Mouse (Mus musculus): Measurements from ENCODE around the gene Hoxc6. TPM values are rescaled to one million over a fixed set of nuclear protein-coding genes. Genes with fewer than 3 reads are reported as not detected.

Gene Hoxc6
- polyA plus RNA-seq, 2 experiments, result 0.06 TPM; not detected in 1

DNA sequence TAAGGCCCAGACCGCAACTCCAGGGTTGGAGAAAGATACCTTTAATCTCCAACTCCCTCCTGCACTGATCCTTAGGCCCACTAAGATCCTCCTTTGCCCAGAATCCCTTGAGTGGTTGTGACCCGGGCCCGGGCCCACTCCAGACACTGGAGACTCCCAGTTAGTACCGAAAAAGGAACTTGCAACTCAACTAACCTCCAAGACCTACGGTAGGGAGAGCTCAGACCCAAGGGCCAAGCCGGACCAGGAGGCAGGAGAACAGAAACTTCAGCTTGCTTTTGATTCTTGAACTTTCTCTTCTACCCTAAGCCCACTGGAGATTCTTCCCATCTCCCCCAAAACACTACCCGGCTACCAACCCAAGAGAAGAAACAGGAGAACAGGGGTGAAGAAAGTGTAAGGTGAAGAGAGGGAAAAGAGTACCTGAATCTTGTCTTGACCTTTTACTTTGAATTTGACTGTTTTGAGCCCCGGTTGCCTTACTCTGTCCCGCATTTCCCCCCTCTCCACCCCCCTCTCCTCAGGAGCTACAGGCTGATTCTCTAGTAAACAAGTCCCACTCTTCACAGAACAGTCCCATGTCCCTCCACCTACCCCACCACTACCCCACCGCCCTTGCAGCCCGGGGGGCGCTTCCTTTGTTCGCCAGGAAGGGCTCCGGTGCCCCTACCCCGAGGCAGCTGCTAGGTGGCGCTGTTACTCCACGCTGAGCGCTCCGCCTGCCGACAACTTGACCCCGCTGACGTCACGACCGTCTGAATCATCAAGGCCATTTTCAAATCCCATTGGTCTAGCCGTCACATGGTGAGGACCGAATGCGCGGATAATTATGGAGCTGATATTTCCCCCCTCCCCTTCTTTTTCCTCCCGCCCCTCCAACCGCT lies 31.9 kb upstream of the Hoxc6 start:
- TF ChIP-seq CTCF (IDR thresholded peaks at IDR 0.05; ENCODE audit: low read depth) (peak; percentile 76), EP300 (IDR thresholded peaks at IDR 0.05; ENCODE audit: low read depth) (no peak)
- DNase-seq (ENCODE audit: low read depth in 3 of 3, low spot score in 3 of 3) (peak; percentile 4 to 22 (median 7)), ATAC-seq (ENCODE audit: insufficient read depth) (no peak)
- Histone ChIP-seq H3K4me2 (ENCODE audit: low read depth) (no peak overlapping the region), H3K9ac (replicated peaks) (no peak overlapping the region), H3K36me3 (replicated peaks; ENCODE audit: control insufficient read depth, insufficient read depth, low read depth) (no peaks in the 10 kb centered on the region), H3K9me3 (ENCODE audit: control insufficient read depth, low read length) (no peaks in the 10 kb centered on the region), H3K27me3 (ENCODE audit: control insufficient read depth, insufficient read depth, low read length) (peaks cover 97% of the 10 kb centered on the region), H3K4me3 (ENCODE audit: insufficient read depth in 1 of 2, low read depth in 2 of 2, low read length in 2 of 2) (no peak overlapping the region), H3K4me1 (replicated peaks; ENCODE audit: control insufficient read depth in 2 of 2, insufficient read depth in 2 of 2, low read length in 1 of 2) (no peaks in the 10 kb centered on the region), H3K27ac (no peak overlapping the region)
- 3% methylated on average over 30 of the region's 30 CpGs for WGBS (ENCODE audit: insufficient replicate concordance)

DNA sequence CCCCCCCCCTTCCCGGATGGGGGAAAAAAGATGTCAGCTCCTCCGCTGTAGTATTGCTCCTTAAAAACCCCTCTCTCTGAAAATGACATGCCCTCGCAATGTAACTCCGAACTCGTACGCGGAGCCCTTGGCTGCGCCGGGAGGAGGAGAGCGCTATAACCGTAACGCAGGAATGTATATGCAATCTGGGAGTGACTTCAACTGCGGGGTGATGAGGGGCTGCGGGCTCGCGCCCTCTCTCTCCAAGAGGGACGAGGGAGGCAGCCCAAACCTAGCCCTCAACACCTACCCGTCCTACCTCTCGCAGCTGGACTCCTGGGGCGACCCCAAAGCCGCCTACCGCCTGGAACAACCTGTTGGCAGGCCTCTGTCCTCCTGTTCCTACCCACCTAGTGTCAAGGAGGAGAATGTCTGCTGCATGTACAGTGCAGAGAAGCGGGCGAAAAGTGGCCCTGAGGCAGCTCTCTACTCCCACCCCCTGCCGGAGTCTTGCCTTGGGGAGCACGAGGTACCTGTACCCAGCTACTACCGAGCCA lies 31.2 kb upstream of the Hoxc6 start, which contains the start of gene Hoxc10:
Gene Hoxc10, plus strand, starts transcription at position 21 of the 536 bp plus-strand sequence.
- no peak within 1 kb of the TSS for H3K4me3 ChIP-seq (ENCODE audit: insufficient read depth in 1 of 2, low read depth in 2 of 2, low read length in 2 of 2)
- H3K36me3 ChIP-seq (replicated peaks; ENCODE audit: control insufficient read depth, insufficient read depth, low read depth), result no peaks in the 10 kb centered on the region
- peaks cover 97% of the 10 kb centered on the region for H3K27me3 ChIP-seq (ENCODE audit: control insufficient read depth, insufficient read depth, low read length)
- no peak within 1 kb of the TSS for H3K4me2 ChIP-seq (ENCODE audit: low read depth)
- H3K27ac ChIP-seq, result no peak within 1 kb of the TSS
- no peak for TF ChIP-seq EP300 (IDR thresholded peaks at IDR 0.05; ENCODE audit: low read depth)
- no peak for DNase-seq (ENCODE audit: low read depth in 3 of 3, low spot score in 3 of 3)
- ATAC-seq (ENCODE audit: insufficient read depth), result no peak
- no peaks in the 10 kb centered on the region for H3K9me3 ChIP-seq (ENCODE audit: control insufficient read depth, low read length)
- H3K9ac ChIP-seq (replicated peaks), result no peak within 1 kb of the TSS
- no peaks in the 10 kb centered on the region for H3K4me1 ChIP-seq (replicated peaks; ENCODE audit: control insufficient read depth in 2 of 2, insufficient read depth in 2 of 2, low read length in 1 of 2)
- 3% methylated on average over 27 of the region's 27 CpGs for WGBS (ENCODE audit: insufficient replicate concordance)

DNA sequence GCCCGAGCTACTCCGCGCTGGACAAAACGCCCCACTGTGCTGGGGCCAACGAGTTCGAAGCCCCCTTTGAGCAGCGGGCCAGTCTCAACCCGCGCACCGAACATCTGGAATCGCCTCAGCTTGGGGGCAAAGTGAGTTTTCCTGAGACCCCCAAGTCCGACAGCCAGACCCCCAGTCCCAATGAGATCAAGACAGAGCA lies 30.8 kb upstream of the Hoxc6 start, which contains the start of gene Hoxc5:
Gene Hoxc5, plus strand, starts transcription at position 132 of the 199 bp plus-strand sequence.
- TF ChIP-seq EP300 (IDR thresholded peaks at IDR 0.05; ENCODE audit: low read depth), result no peak
- TF ChIP-seq CTCF (IDR thresholded peaks at IDR 0.05; ENCODE audit: low read depth), result no peak
- H3K4me3 ChIP-seq (ENCODE audit: insufficient read depth in 1 of 2, low read depth in 2 of 2, low read length in 2 of 2), result no peak within 1 kb of the TSS
- ATAC-seq (ENCODE audit: insufficient read depth) (no peak), DNase-seq (ENCODE audit: low read depth in 3 of 3, low spot score in 3 of 3) (no peak)
- H3K9me3 ChIP-seq (ENCODE audit: control insufficient read depth, low read length), result no peaks in the 10 kb centered on the region
- H3K27ac ChIP-seq, result no peak within 1 kb of the TSS
- no peak within 1 kb of the TSS for H3K9ac ChIP-seq (replicated peaks)
- H3K4me1 ChIP-seq (replicated peaks; ENCODE audit: control insufficient read depth in 2 of 2, insufficient read depth in 2 of 2, low read length in 1 of 2), result no peaks in the 10 kb centered on the region
- H3K36me3 ChIP-seq (replicated peaks; ENCODE audit: control insufficient read depth, insufficient read depth, low read depth), result no peaks in the 10 kb centered on the region
- H3K4me2 ChIP-seq (ENCODE audit: low read depth), result no peak within 1 kb of the TSS
- WGBS (ENCODE audit: insufficient replicate concordance), result 3% methylated on average over 12 of the region's 12 CpGs
- H3K27me3 ChIP-seq (ENCODE audit: control insufficient read depth, insufficient read depth, low read length), result peaks cover 99% of the 10 kb centered on the region

DNA sequence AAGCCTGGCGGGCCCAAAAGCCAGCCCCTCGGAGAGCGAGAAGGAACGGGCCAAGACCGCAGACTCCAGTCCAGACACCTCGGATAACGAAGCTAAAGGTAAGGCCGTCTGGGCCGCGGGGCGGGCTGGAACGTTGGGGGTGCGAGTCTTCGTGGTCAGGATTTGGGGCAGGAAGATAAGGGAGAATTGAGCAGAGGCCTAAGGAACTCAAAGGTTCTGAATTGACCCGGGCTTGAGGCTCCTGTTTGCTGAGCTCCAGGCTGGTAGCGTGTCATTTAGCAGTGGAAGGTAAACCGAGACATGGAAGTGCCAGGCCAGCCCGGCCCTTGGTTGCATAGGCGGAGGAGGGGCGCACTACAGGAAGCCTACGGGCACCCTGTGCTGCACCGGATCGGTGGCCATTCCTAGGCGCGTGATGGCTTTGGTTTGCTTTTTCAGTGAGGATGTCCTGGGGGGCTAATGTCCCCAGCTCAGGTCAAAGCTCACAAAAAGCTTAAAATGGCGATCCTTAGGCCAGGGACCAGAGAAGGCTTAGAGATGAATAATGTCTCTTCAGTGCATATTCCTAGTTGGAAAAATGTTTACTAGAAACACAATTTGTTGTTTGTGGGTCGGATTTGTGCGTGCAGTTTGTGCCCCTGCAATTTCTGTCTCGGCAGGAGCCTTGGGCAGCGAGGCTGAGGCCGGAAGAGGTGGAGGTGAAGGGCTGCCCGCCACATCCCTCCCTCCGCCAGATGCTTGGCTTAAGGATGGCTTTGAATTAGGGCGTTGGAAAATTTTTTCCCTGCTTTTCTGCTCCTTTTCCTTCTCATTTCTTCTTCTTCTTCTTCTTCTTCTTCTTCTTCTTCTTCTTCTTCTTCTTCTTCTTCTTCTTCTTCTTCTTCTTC lies 30.3 kb upstream of the Hoxc6 start:
- DNase-seq (ENCODE audit: low read depth in 3 of 3, low spot score in 3 of 3), result no peak
- H3K4me2 ChIP-seq (ENCODE audit: low read depth), result no peak overlapping the region

DNA sequence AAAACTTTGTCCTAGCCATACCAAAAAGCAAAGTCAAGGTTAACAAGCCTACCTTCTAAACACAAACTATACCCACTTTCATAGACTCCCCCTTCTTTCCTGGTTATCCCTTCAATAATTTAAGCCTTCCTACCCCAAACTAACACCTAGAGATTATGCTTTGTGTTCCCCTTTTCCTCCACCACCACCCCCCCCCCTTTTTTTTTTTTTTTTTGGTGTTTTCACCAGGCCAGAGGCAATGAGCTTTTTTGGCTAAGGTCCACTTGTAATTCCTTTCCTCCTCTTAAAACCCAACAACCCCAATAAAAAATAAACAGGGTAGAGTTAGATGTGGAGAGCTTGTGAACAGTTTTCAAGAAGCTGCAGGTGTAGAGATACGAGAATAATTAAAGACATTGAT lies 28.8 kb upstream of the Hoxc6 start:
- WGBS (ENCODE audit: insufficient replicate concordance), result 13% methylated on average over 1 of the region's 1 CpGs
- H3K9me3 ChIP-seq (ENCODE audit: control insufficient read depth, low read length), result no peaks in the 10 kb centered on the region
- no peaks in the 10 kb centered on the region for H3K4me1 ChIP-seq (replicated peaks; ENCODE audit: control insufficient read depth in 2 of 2, insufficient read depth in 2 of 2, low read length in 1 of 2)
- no peak overlapping the region for H3K9ac ChIP-seq (replicated peaks)
- H3K4me2 ChIP-seq (ENCODE audit: low read depth), result no peak overlapping the region
- H3K4me3 ChIP-seq (ENCODE audit: insufficient read depth in 1 of 2, low read depth in 2 of 2, low read length in 2 of 2), result no peak overlapping the region
- no peak overlapping the region for H3K27ac ChIP-seq
- peaks cover 99% of the 10 kb centered on the region for H3K27me3 ChIP-seq (ENCODE audit: control insufficient read depth, insufficient read depth, low read length)
- no peaks in the 10 kb centered on the region for H3K36me3 ChIP-seq (replicated peaks; ENCODE audit: control insufficient read depth, insufficient read depth, low read depth)
- TF ChIP-seq CTCF (IDR thresholded peaks at IDR 0.05; ENCODE audit: low read depth) (no peak), EP300 (IDR thresholded peaks at IDR 0.05; ENCODE audit: low read depth) (no peak)
- DNase-seq (ENCODE audit: low read depth in 3 of 3, low spot score in 3 of 3) (no peak), ATAC-seq (ENCODE audit: insufficient read depth) (no peak)

More for the DNA sequence above, 30.3 kb upstream of the Hoxc6 start:
- Histone ChIP-seq H3K36me3 (replicated peaks; ENCODE audit: control insufficient read depth, insufficient read depth, low read depth) (no peaks in the 10 kb centered on the region), H3K4me3 (ENCODE audit: insufficient read depth in 1 of 2, low read depth in 2 of 2, low read length in 2 of 2) (no peak overlapping the region), H3K9ac (replicated peaks) (no peak overlapping the region), H3K27me3 (ENCODE audit: control insufficient read depth, insufficient read depth, low read length) (peaks cover 99% of the 10 kb centered on the region), H3K27ac (no peak overlapping the region), H3K4me1 (replicated peaks; ENCODE audit: control insufficient read depth in 2 of 2, insufficient read depth in 2 of 2, low read length in 1 of 2) (no peaks in the 10 kb centered on the region), H3K9me3 (ENCODE audit: control insufficient read depth, low read length) (no peaks in the 10 kb centered on the region)
- ATAC-seq (ENCODE audit: insufficient read depth), result no peak
- 3% methylated on average over 34 of the region's 34 CpGs for WGBS (ENCODE audit: insufficient replicate concordance)
- no peak for TF ChIP-seq EP300 (IDR thresholded peaks at IDR 0.05; ENCODE audit: low read depth)
- TF ChIP-seq CTCF (IDR thresholded peaks at IDR 0.05; ENCODE audit: low read depth), result no peak
